Mouse (Mus musculus) heart, embryonic 14.5 days (tissue): ENCODE measurements around the gene Bmpr1b. TPM values are rescaled to one million over a fixed set of nuclear protein-coding genes. Genes with fewer than 3 reads are reported as not detected.

Source experiments
- ATAC-seq: fragments of 200-750 bp; cut with Nextera tagmentation; 2 replicates; pipeline ENCODE4 v1.8.0; 2017; ENCODE audit warnings: low read depth, moderate TSS enrichment; ENCODE audit not compliant: insufficient number of reproducible peaks, insufficient read depth, low FRiP score
- H3K27ac ChIP-seq, 2 experiments: fragments of 200-500 bp in 1 of 2; fragments of 300-500 bp in 1 of 2; sonication (generic) in 1 of 2; replicated peaks in 1 of 2; 2 replicates each; pipeline ENCODE4 v1.5.1; 2012 to 2014; ENCODE audit warnings: low read depth in 2 of 2, low read length in 2 of 2, control low read depth in 1 of 2, mild to moderate bottlenecking in 1 of 2, mixed read lengths in 1 of 2; ENCODE audit not compliant: control insufficient read depth in 1 of 2, insufficient read depth in 1 of 2
- H3K27me3 ChIP-seq: fragments of 300-500 bp; sonication (generic); 2 replicates; pipeline ENCODE4 v1.6.1; 2014; ENCODE audit warnings: mild to moderate bottlenecking, low read length, control low read depth; ENCODE audit not compliant: control insufficient read depth, insufficient read depth
- H3K36me3 ChIP-seq: fragments of 300-500 bp; sonication (generic); 2 replicates; pipeline ENCODE4 v1.6.1; 2014; ENCODE audit warnings: mild to moderate bottlenecking, control low read depth, low read length, mixed read lengths; ENCODE audit not compliant: control insufficient read depth, insufficient read depth
- H3K4me1 ChIP-seq, 2 experiments: fragments of 200-500 bp in 1 of 2; fragments of 300-500 bp in 1 of 2; sonication (generic) in 1 of 2; 2 replicates each; pipeline ENCODE4 v1.6.1; 2012 to 2014; ENCODE audit warnings: low read length in 2 of 2, control low read depth in 1 of 2, mixed read lengths in 1 of 2; ENCODE audit not compliant: control insufficient read depth in 2 of 2, insufficient read depth in 2 of 2
- H3K4me2 ChIP-seq: fragments of 300-500 bp; sonication (generic); 2 replicates; pipeline ENCODE4 v1.6.1; 2014; ENCODE audit warnings: mild to moderate bottlenecking, low read length
- H3K4me3 ChIP-seq, 2 experiments: fragments of 200-500 bp in 1 of 2; fragments of 300-500 bp in 1 of 2; sonication (generic) in 1 of 2; 2 replicates each; pipeline ENCODE4 v1.5.1; 2012 to 2014; ENCODE audit warnings: low read length in 2 of 2, mild to moderate bottlenecking in 2 of 2, control low read depth in 1 of 2, low read depth in 1 of 2, moderate library complexity in 1 of 2; ENCODE audit not compliant: control insufficient read depth in 1 of 2, insufficient read depth in 1 of 2
- H3K9ac ChIP-seq: fragments of 300-500 bp; sonication (generic); 2 replicates; pipeline ENCODE4 v1.6.1; 2014; ENCODE audit warnings: mild to moderate bottlenecking, low read length
- H3K9me3 ChIP-seq: fragments of 300-500 bp; sonication (generic); 2 replicates; pipeline ENCODE4 v1.6.1; 2016; ENCODE audit warnings: low read length, control low read depth; ENCODE audit not compliant: control insufficient read depth
- WGBS: fragments of 180-500 bp; shearing (Covaris S2); extraction: QIAGEN DNeasy Blood & Tissue Kit; methylation state at CpG from one replicate; pipeline ENCODE4 v1.1.7; 2014; 5-methylcytosine and 5-hydroxymethylcytosine counted together
- polyA plus RNA-seq: library from polyadenylated mRNA; unstranded; fragments of >200 nt; fragmentation: Nextera tagmentation; extraction: Ambion mirVana; gene quantifications from 2 replicates; pipeline ENCODE4 v1.2.1, GENCODE M21; 2014

Gene Bmpr1b
- polyA plus RNA-seq, 1 experiment from 2014 or later, result 0.70 TPM

- no peak for ATAC-seq
- Histone ChIP-seq H3K9me3 (no peaks in the 10 kb centered on the region), H3K27ac (no peak overlapping the region), H3K9ac (no peak overlapping the region), H3K36me3 (no peaks in the 10 kb centered on the region), H3K4me2 (no peak overlapping the region), H3K27me3 (no peaks in the 10 kb centered on the region), H3K4me3 (no peak overlapping the region), H3K4me1 (0 out of 4 replicates have a peak, but pooled peaks cover 0 to 4% of the 10 kb centered on the region in 2 experiments)
- 90% methylated on average over 4 of the region's 4 CpGs for WGBS
Observed at GRCm38 (mm10) chr3:141854339-141854738, 314.9 kb downstream of the Bmpr1b start.

GRCm38 (mm10) chr3:141850141-141850540 is 319.1 kb downstream of the Bmpr1b start:
- no peaks in the 10 kb centered on the region for H3K9me3 ChIP-seq
- WGBS, result 75% methylated on average over 7 of the region's 7 CpGs
- ATAC-seq, result no peak
- H3K4me2 ChIP-seq, result no peak overlapping the region
- no peaks in the 10 kb centered on the region for H3K36me3 ChIP-seq
- no peak overlapping the region for H3K9ac ChIP-seq
- H3K4me3 ChIP-seq, result no peak overlapping the region
- H3K27me3 ChIP-seq, result no peaks in the 10 kb centered on the region
- H3K27ac ChIP-seq, result no peak overlapping the region
- H3K4me1 ChIP-seq, result 0 out of 4 replicates have a peak, but pooled peaks cover 0 to 4% of the 10 kb centered on the region in 2 experiments

- Histone ChIP-seq H3K9ac (no peak overlapping the region), H3K4me1 (0 out of 4 replicates have a peak, but pooled peaks cover 0 to 4% of the 10 kb centered on the region in 2 experiments), H3K27ac (no peak overlapping the region), H3K36me3 (no peaks in the 10 kb centered on the region), H3K9me3 (no peaks in the 10 kb centered on the region), H3K4me2 (no peak overlapping the region), H3K27me3 (no peaks in the 10 kb centered on the region), H3K4me3 (no peak overlapping the region)
- no peak for ATAC-seq
- 68% methylated on average over 1 of the region's 1 CpGs for WGBS
Observed at GRCm38 (mm10) chr3:141849206-141849605, 320.0 kb downstream of the Bmpr1b start.

- Histone ChIP-seq H3K4me3 (no peak overlapping the region), H3K27me3 (no peaks in the 10 kb centered on the region), H3K36me3 (no peaks in the 10 kb centered on the region), H3K4me2 (no peak overlapping the region), H3K9me3 (no peaks in the 10 kb centered on the region), H3K27ac (no peak overlapping the region), H3K9ac (no peak overlapping the region), H3K4me1 (no peaks in the 10 kb centered on the region)
- WGBS, result 37% methylated on average over 7 of the region's 7 CpGs
- no peak for ATAC-seq
Observed at GRCm38 (mm10) chr3:141838864-141839263, 330.4 kb downstream of the Bmpr1b start.

GRCm38 (mm10) chr3:141831135-141831534 is 338.1 kb downstream of the Bmpr1b start:
- no peak overlapping the region for H3K4me3 ChIP-seq
- no peaks in the 10 kb centered on the region for H3K4me1 ChIP-seq
- H3K36me3 ChIP-seq, result no peaks in the 10 kb centered on the region
- WGBS, result 17% methylated on average over 3 of the region's 3 CpGs
- H3K27me3 ChIP-seq, result no peaks in the 10 kb centered on the region
- H3K27ac ChIP-seq, result no peak overlapping the region
- H3K4me2 ChIP-seq, result no peak overlapping the region
- no peak for ATAC-seq
- H3K9ac ChIP-seq, result no peak overlapping the region
- no peaks in the 10 kb centered on the region for H3K9me3 ChIP-seq

- no peaks in the 10 kb centered on the region for H3K4me1 ChIP-seq
- H3K36me3 ChIP-seq, result no peaks in the 10 kb centered on the region
- no peak for ATAC-seq
- H3K9me3 ChIP-seq, result no peaks in the 10 kb centered on the region
- WGBS, result 78% methylated on average over 5 of the region's 5 CpGs
- no peaks in the 10 kb centered on the region for H3K27me3 ChIP-seq
- H3K27ac ChIP-seq, result no peak overlapping the region
- no peak overlapping the region for H3K9ac ChIP-seq
- H3K4me2 ChIP-seq, result no peak overlapping the region
- H3K4me3 ChIP-seq, result no peak overlapping the region
Observed at GRCm38 (mm10) chr3:141828301-141828700, 340.9 kb downstream of the Bmpr1b start.

- no peaks in the 10 kb centered on the region for H3K36me3 ChIP-seq
- WGBS, result 30% methylated on average over 13 of the region's 13 CpGs
- no peaks in the 10 kb centered on the region for H3K27me3 ChIP-seq
- peaks cover 0 to 2% of the 10 kb centered on the region in 2 experiments; a peak in 1 of 4 replicates for H3K4me1 ChIP-seq
- no peak overlapping the region for H3K9ac ChIP-seq
- no peaks in the 10 kb centered on the region for H3K9me3 ChIP-seq
- no peak overlapping the region for H3K27ac ChIP-seq
- H3K4me3 ChIP-seq, result no peak overlapping the region
- peak overlapping the region; percentile 34 for H3K4me2 ChIP-seq
- no peak for ATAC-seq
Observed at GRCm38 (mm10) chr3:141819331-141819941, 349.8 kb downstream of the Bmpr1b start.
